Mouse (Mus musculus) lung, postnatal 0 days (tissue): ENCODE measurements around the gene Gm5617.

ENCODE experiments used
- CTCF ChIP-seq: IDR thresholded peaks from 2 replicates; pipeline ENCODE4 v1.5.1; 2016; ENCODE audit warnings: antibody characterized with exemption, mild to moderate bottlenecking
- EP300 ChIP-seq: IDR thresholded peaks from 2 replicates; pipeline ENCODE4 v1.6.1; 2016; ENCODE audit warnings: antibody characterized with exemption, mild to moderate bottlenecking, control low read depth

GRCm38 (mm10) chr9:48526520-48526919 lies 31.3 kb downstream of the Gm5617 start:
- TF ChIP-seq CTCF = no peak
- TF ChIP-seq EP300 = no peak
